Mouse (Mus musculus): ENCODE data around the gene Ezr. TPM values are rescaled to one million over a fixed set of nuclear protein-coding genes. Genes with fewer than 3 reads are reported as not detected.

Gene Ezr
- polyA plus RNA-seq (2015; fragmentation: Nextera tagmentation; extraction: Ambion mirVana), result 55.2 and 65.7 TPM in 2 replicates

DNA sequence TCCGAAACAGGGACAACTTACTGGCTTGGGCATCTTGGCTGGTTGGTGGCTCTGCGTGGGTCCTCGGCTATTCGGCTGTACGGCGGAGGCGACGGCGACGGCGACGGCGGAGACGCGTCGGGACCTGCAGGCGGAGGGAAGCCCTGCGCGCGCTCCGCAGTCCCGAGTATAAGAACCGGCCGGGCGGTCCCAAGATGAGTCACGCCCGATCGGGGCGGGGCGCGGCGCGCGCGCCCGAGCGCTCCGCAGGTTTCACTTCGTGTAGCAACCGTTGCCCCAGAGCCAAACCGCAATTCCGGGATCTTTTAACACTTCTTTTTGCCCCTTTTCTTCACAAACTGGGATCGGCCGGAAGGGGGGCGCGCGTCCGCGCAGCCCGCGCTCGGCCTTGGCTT, at the start of gene Ezr:
Gene Ezr (minus strand): TSS at position 174 of the 395 bp plus-strand sequence.
- H3K9ac ChIP-seq, result peak within 1 kb of the TSS; percentile 38
- peak; percentile 78 for ATAC-seq (ENCODE audit: low FRiP score, low read depth)
- H3K4me2 ChIP-seq, result peak within 1 kb of the TSS; percentile 98
- H3K27ac ChIP-seq (replicated peaks), result peak within 1 kb of the TSS; percentile 46
- WGBS, result under 1% methylated on average over 52 of the region's 52 CpGs
- peaks cover 15% of the 10 kb centered on the region for H3K27me3 ChIP-seq
- peak within 1 kb of the TSS; percentile 64 for H3K4me3 ChIP-seq
- peaks cover 33% of the 10 kb centered on the region for H3K4me1 ChIP-seq (replicated peaks)
- H3K36me3 ChIP-seq, result no peaks in the 10 kb centered on the region
- no peaks in the 10 kb centered on the region for H3K9me3 ChIP-seq

- ATAC-seq (ENCODE audit: low FRiP score, low read depth), result no peak
- Histone ChIP-seq H3K27ac (replicated peaks) (no peak overlapping the region), H3K4me1 (replicated peaks) (peaks cover 13% of the 10 kb centered on the region), H3K4me3 (no peak overlapping the region), H3K9me3 (no peaks in the 10 kb centered on the region), H3K4me2 (no peak overlapping the region), H3K27me3 (no peaks in the 10 kb centered on the region), H3K9ac (no peak overlapping the region), H3K36me3 (no peaks in the 10 kb centered on the region)
- 91% methylated on average over 1 of the region's 1 CpGs for WGBS
Observed at GRCm38 (mm10) chr17:6830004-6830592, 47.5 kb upstream of the Ezr start.

- ATAC-seq (ENCODE audit: low FRiP score, low read depth), result no peak
- Histone ChIP-seq H3K36me3 (no peaks in the 10 kb centered on the region), H3K4me3 (peak overlapping the region; percentile 53), H3K27ac (replicated peaks) (peak overlapping the region; percentile 98), H3K4me2 (peak overlapping the region; percentile 75), H3K9ac (peak overlapping the region; percentile 55), H3K27me3 (no peaks in the 10 kb centered on the region), H3K4me1 (replicated peaks) (peaks cover 13% of the 10 kb centered on the region), H3K9me3 (no peaks in the 10 kb centered on the region)
- whole genome bisulfite sequencing, result 74% methylated on average over 7 of the region's 7 CpGs
Observed at GRCm38 (mm10) chr17:6828531-6829150, 46.1 kb upstream of the Ezr start.

GRCm38 (mm10) chr17:6827740-6828461, 45.3 kb upstream of the Ezr start:
- peaks cover 13% of the 10 kb centered on the region for H3K4me1 ChIP-seq (replicated peaks)
- peak overlapping the region; percentile 75 for H3K4me2 ChIP-seq
- no peaks in the 10 kb centered on the region for H3K27me3 ChIP-seq
- peak; percentile 99 for ATAC-seq (ENCODE audit: low FRiP score, low read depth)
- peak overlapping the region; percentile 55 for H3K9ac ChIP-seq
- no peaks in the 10 kb centered on the region for H3K9me3 ChIP-seq
- peak overlapping the region; percentile 98 for H3K27ac ChIP-seq (replicated peaks)
- 1% methylated on average over 64 of the region's 64 CpGs for WGBS
- peak overlapping the region; percentile 53 for H3K4me3 ChIP-seq
- H3K36me3 ChIP-seq, result no peaks in the 10 kb centered on the region

- Histone ChIP-seq H3K4me3 (peak overlapping the region; percentile 53), H3K36me3 (no peaks in the 10 kb centered on the region), H3K4me1 (replicated peaks) (peaks cover 13% of the 10 kb centered on the region), H3K4me2 (peak overlapping the region; percentile 75), H3K9ac (peak overlapping the region; percentile 55), H3K27me3 (no peaks in the 10 kb centered on the region), H3K9me3 (no peaks in the 10 kb centered on the region), H3K27ac (replicated peaks) (peak overlapping the region; percentile 98)
- WGBS, result 27% methylated on average over 10 of the region's 10 CpGs
- no peak; the same call in 1 of the 2 replicates for ATAC-seq (ENCODE audit: low FRiP score, low read depth)
Observed at GRCm38 (mm10) chr17:6827159-6827733, 44.7 kb upstream of the Ezr start.

- H3K27me3 ChIP-seq, result no peaks in the 10 kb centered on the region
- no peak overlapping the region for H3K4me2 ChIP-seq
- no peak overlapping the region for H3K9ac ChIP-seq
- H3K9me3 ChIP-seq, result no peaks in the 10 kb centered on the region
- no peak overlapping the region for H3K27ac ChIP-seq (replicated peaks)
- 0 out of 2 replicates have a peak, but pooled peaks cover 3% of the 10 kb centered on the region for H3K4me1 ChIP-seq (replicated peaks)
- H3K36me3 ChIP-seq, result no peaks in the 10 kb centered on the region
- ATAC-seq (ENCODE audit: low FRiP score, low read depth), result no peak
- H3K4me3 ChIP-seq, result no peak overlapping the region
- 80% methylated on average over 5 of the region's 5 CpGs for WGBS
Observed at GRCm38 (mm10) chr17:6816796-6817195, 34.2 kb upstream of the Ezr start.

- Histone ChIP-seq H3K27me3 (no peaks in the 10 kb centered on the region), H3K36me3 (no peaks in the 10 kb centered on the region), H3K4me2 (no peak overlapping the region), H3K27ac (replicated peaks) (no peak overlapping the region), H3K9me3 (no peaks in the 10 kb centered on the region), H3K4me1 (replicated peaks) (0 out of 2 replicates have a peak, but pooled peaks cover 3% of the 10 kb centered on the region), H3K4me3 (no peak overlapping the region), H3K9ac (no peak overlapping the region)
- ATAC-seq (ENCODE audit: low FRiP score, low read depth), result no peak
- 78% methylated on average over 1 of the region's 1 CpGs for WGBS
Observed at GRCm38 (mm10) chr17:6816151-6816550, 33.6 kb upstream of the Ezr start.

DNA sequence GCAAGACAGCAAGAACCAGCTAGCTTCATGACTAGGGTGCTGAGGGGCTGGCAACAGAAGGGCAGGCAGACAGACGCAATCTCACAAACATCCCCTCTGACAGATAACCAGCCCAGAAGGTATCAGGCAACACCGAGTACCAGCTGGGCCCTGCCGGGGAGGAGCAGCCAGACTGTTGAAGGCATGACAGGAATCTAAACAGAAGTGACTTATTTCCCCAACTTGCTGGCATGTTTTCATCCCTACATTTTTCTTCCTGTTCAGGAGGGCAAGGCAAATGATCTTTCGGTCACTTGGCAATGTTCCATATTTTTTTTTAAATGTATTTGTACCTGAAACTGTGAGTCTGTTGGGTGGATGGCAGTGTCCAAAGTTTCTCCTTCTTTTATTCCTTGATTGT, 32.1 kb upstream of the Ezr start:
- no peak overlapping the region for H3K9ac ChIP-seq
- 0 out of 2 replicates have a peak, but pooled peaks cover 3% of the 10 kb centered on the region for H3K4me1 ChIP-seq (replicated peaks)
- no peaks in the 10 kb centered on the region for H3K9me3 ChIP-seq
- no peaks in the 10 kb centered on the region for H3K27me3 ChIP-seq
- H3K4me2 ChIP-seq, result no peak overlapping the region
- H3K27ac ChIP-seq (replicated peaks), result no peak overlapping the region
- WGBS, result 40% methylated on average over 4 of the region's 4 CpGs
- no peaks in the 10 kb centered on the region for H3K36me3 ChIP-seq
- no peak overlapping the region for H3K4me3 ChIP-seq
- ATAC-seq (ENCODE audit: low FRiP score, low read depth), result no peak

- Histone ChIP-seq H3K9ac (no peak overlapping the region), H3K27me3 (no peaks in the 10 kb centered on the region), H3K9me3 (no peaks in the 10 kb centered on the region), H3K4me2 (no peak overlapping the region), H3K36me3 (no peaks in the 10 kb centered on the region), H3K4me1 (replicated peaks) (0 out of 2 replicates have a peak, but pooled peaks cover 3% of the 10 kb centered on the region), H3K4me3 (no peak overlapping the region), H3K27ac (replicated peaks) (no peak overlapping the region)
- ATAC-seq (ENCODE audit: low FRiP score, low read depth), result no peak
- WGBS, result 10% methylated on average over 3 of the region's 3 CpGs
Observed at GRCm38 (mm10) chr17:6812851-6813191, 30.2 kb upstream of the Ezr start.

GRCm38 (mm10) chr17:6811931-6812850, 29.6 kb upstream of the Ezr start:
- H3K4me1 ChIP-seq (replicated peaks), result 0 out of 2 replicates have a peak, but pooled peaks cover 3% of the 10 kb centered on the region
- no peak overlapping the region for H3K9ac ChIP-seq
- H3K36me3 ChIP-seq, result no peaks in the 10 kb centered on the region
- no peak overlapping the region for H3K4me3 ChIP-seq
- H3K9me3 ChIP-seq, result no peaks in the 10 kb centered on the region
- H3K27me3 ChIP-seq, result no peaks in the 10 kb centered on the region
- no peak overlapping the region for H3K27ac ChIP-seq (replicated peaks)
- no peak for ATAC-seq (ENCODE audit: low FRiP score, low read depth)
- no peak overlapping the region for H3K4me2 ChIP-seq
- WGBS, result 43% methylated on average over 7 of the region's 7 CpGs

GRCm38 (mm10) chr17:6809331-6809730, 26.7 kb upstream of the Ezr start:
- Histone ChIP-seq H3K27me3 (no peaks in the 10 kb centered on the region), H3K4me3 (no peak overlapping the region), H3K4me2 (no peak overlapping the region), H3K36me3 (no peaks in the 10 kb centered on the region), H3K27ac (replicated peaks) (no peak overlapping the region), H3K9ac (no peak overlapping the region), H3K9me3 (no peaks in the 10 kb centered on the region), H3K4me1 (replicated peaks) (0 out of 2 replicates have a peak, but pooled peaks cover under 1% of the 10 kb centered on the region)
- ATAC-seq (ENCODE audit: low FRiP score, low read depth), result no peak
- WGBS, result 71% methylated on average over 3 of the region's 3 CpGs

All from hindbrain, embryonic 15.5 days (tissue).